Mouse (Mus musculus) heart, embryonic 11.5 days (tissue): ENCODE results near the gene Gm17324. TPM values are rescaled to one million over a fixed set of nuclear protein-coding genes. Genes with fewer than 3 reads are reported as not detected.
A peak's percentile ranks its signal among the peaks of the same experiment; 100 is the strongest.
"Not testable (repeated sequence)": the region's sequence is repeated elsewhere in the genome, so short reads cannot be mapped to it uniquely, and the experiment has no call there.

ENCODE experiments used
- ATAC-seq: fragments of 200-750 bp; cut with Nextera tagmentation; replicated peaks from 2 replicates; pipeline ENCODE4 v1.8.0; 2017; ENCODE audit warnings: moderate library complexity; ENCODE audit not compliant: insufficient number of reproducible peaks, low FRiP score, low TSS enrichment
- H3K27ac ChIP-seq: fragments of 300-500 bp; sonication (generic); 2 replicates; pipeline ENCODE4 v1.5.1; 2014; ENCODE audit warnings: mild to moderate bottlenecking, low read depth, low read length
- H3K27me3 ChIP-seq: fragments of 300-500 bp; sonication (generic); 2 replicates; pipeline ENCODE4 v1.6.1; 2014; ENCODE audit warnings: mild to moderate bottlenecking, low read length, mixed read lengths; ENCODE audit not compliant: control insufficient read depth, insufficient read depth
- H3K36me3 ChIP-seq: fragments of 300-500 bp; sonication (generic); 2 replicates; pipeline ENCODE4 v1.6.1; 2014; ENCODE audit warnings: mild to moderate bottlenecking, low read length, moderate library complexity, mixed read lengths; ENCODE audit not compliant: control insufficient read depth, insufficient read depth
- H3K4me1 ChIP-seq: fragments of 300-500 bp; sonication (generic); 2 replicates; pipeline ENCODE4 v1.6.1; 2014; ENCODE audit warnings: low read length; ENCODE audit not compliant: control insufficient read depth, insufficient read depth
- H3K4me2 ChIP-seq: fragments of 300-500 bp; sonication (generic); 2 replicates; pipeline ENCODE4 v1.6.1; 2014; ENCODE audit warnings: mild to moderate bottlenecking, moderate library complexity
- H3K4me3 ChIP-seq: fragments of 300-500 bp; sonication (generic); 2 replicates; pipeline ENCODE4 v1.5.1; 2014; ENCODE audit warnings: low read depth, low read length
- H3K9ac ChIP-seq: fragments of 300-500 bp; sonication (generic); 2 replicates; pipeline ENCODE4 v1.6.1; 2014; ENCODE audit warnings: mild to moderate bottlenecking, low read depth, low read length, moderate library complexity
- H3K9me3 ChIP-seq: fragments of 300-500 bp; sonication (generic); replicated peaks from 2 replicates; pipeline ENCODE4 v1.6.1; 2016; ENCODE audit warnings: low read length; ENCODE audit not compliant: control insufficient read depth
- WGBS: fragments of 180-500 bp; shearing (Covaris S2); extraction: QIAGEN DNeasy Blood & Tissue Kit; methylation state at CpG from one replicate; pipeline ENCODE4 v1.1.7; 2014; ENCODE audit not compliant: insufficient replicate concordance; 5-methylcytosine and 5-hydroxymethylcytosine counted together
- polyA plus RNA-seq: library from polyadenylated mRNA; unstranded; fragments of >200 nt; fragmentation: Nextera tagmentation; extraction: Ambion mirVana; gene quantifications from 2 replicates; pipeline ENCODE4 v1.2.1, GENCODE M21; 2014

The Gm17324 gene
- polyA plus RNA-seq, 1 experiment from 2014 or later, result 0.46 TPM

DNA sequence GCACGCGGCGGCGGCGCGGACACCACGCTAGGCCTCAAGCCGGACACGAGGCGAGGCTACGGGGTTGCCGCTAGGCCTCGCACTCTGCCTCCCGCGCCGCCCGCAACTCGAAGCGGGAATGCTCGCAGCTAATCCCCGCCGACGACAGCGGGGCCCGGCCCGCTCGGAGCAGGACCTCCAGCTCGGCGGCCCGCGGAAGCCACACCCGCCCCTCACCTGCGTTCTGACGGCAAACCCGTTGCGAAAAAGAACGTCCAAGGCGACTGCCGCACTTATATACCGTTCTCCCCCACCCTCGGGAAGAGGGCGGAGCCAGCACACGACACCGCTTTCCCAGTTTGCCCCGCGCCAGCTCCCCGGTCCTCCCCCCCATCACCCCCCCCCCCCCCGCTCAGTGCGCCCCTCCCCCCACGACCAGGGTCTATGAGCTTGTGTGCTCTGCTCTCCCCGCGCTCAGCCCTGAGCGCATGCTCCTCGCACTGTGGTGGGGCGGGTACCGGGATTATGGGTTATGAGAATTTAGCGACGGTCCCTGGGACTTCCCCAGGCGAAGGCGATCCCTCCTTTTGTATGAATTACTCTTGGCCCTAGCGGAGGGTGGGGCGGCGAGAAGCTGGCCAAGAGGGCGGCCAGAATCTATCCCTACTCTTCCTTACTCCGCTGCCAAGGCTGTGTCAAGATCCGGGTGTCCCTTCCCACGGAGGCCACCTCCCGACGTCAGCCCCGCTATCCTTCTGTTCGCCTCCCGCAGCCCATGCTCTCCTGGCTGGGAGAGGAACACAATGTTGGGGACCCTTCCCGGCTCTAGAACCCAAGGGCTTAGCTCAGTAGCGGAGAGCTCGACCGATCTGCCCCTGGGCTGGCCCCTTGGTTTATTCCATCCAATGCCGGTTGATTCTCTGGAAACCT, 33.1 kb upstream of the Gm17324 start:
- no peaks in the 10 kb centered on the region for H3K27me3 ChIP-seq
- H3K9ac ChIP-seq, result peak overlapping the region; percentile 100
- peak; percentile 97 for ATAC-seq
- no peaks in the 10 kb centered on the region for H3K9me3 ChIP-seq
- peaks cover 23% of the 10 kb centered on the region for H3K36me3 ChIP-seq
- under 1% methylated on average over 73 of the region's 77 CpGs for WGBS
- peaks cover 6% of the 10 kb centered on the region for H3K4me1 ChIP-seq
- H3K4me2 ChIP-seq, result peak overlapping the region; percentile 80
- H3K4me3 ChIP-seq, result peak overlapping the region; percentile 99
- peak overlapping the region; percentile 100 for H3K27ac ChIP-seq

DNA sequence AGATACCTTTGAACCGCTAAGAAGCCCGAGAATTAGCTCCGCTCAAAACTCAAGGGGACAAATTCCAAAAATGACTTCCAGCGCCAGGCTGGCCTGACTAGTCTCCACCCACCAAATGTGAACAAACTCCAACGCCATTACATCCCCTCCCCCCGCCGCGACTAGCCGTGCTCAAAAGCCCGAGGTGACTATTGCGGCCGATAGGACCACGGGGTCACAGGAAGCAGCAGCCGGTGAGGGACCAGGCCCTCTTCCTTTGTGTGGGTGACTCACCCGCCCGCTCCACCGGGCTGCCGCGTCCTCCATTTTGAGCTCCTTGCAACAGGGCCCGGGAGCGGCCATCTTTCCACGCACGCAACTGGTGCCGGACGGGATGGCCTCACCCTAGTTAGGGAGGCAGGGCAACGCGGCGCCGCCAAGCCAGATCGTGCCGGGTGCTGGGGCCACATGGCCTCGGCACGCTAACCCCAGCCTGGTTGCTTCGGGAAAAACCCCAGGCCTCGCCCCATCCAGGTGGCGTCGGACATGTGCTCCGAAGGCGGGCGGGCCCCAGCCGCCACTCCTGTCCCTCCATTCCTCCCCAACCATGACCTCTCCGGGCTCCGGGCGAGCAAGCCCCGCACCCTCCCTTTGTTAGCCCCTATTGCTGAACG, 32.2 kb upstream of the Gm17324 start:
- Histone ChIP-seq H3K4me1 (peaks cover 6% of the 10 kb centered on the region), H3K4me2 (peak overlapping the region; percentile 80), H3K27ac (peak overlapping the region; percentile 100), H3K9ac (peak overlapping the region; percentile 100), H3K9me3 (no peaks in the 10 kb centered on the region), H3K36me3 (peaks cover 28% of the 10 kb centered on the region), H3K4me3 (peak overlapping the region; percentile 99), H3K27me3 (no peaks in the 10 kb centered on the region)
- WGBS, result under 1% methylated on average over 46 of the region's 46 CpGs
- ATAC-seq, result peak; percentile 25

GRCm38 (mm10) chr9:78480227-78480626, 31.6 kb upstream of the Gm17324 start:
- H3K36me3 ChIP-seq, result peaks cover 28% of the 10 kb centered on the region
- H3K27me3 ChIP-seq, ATAC-seq, H3K4me1 ChIP-seq, H3K9me3 ChIP-seq: not testable (repeated sequence)
- WGBS, result 0% methylated on average over 13 of the region's 13 CpGs
- peak overlapping the region; percentile 99 for H3K4me3 ChIP-seq
- H3K9ac ChIP-seq, result peak overlapping the region; percentile 100
- peak overlapping the region; percentile 100 for H3K27ac ChIP-seq
- peak overlapping the region; percentile 80 for H3K4me2 ChIP-seq

DNA sequence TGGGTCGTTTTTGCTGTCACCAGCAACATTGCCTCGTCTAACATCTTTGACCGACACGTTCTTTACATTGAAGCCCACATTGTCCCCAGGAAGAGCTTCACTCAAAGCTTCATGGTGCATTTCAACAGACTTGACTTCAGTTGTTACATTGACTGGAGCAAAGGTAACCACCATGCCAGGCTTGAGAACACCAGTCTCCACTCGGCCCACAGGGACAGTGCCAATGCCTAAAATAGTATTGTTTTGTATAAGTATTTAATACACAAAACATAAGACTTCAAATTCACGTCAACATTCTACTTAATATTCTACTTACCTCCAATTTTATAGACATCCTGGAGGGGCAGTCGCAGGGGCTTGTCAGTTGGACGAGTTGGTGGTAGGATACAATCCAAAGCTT, 30.7 kb upstream of the Gm17324 start:
- 0 out of 2 replicates have a peak overlapping the region, but pooled peaks have one; percentile 29 for H3K27ac ChIP-seq
- not testable (repeated sequence) for H3K4me1 ChIP-seq, H3K27me3 ChIP-seq, ATAC-seq, H3K9me3 ChIP-seq
- H3K4me3 ChIP-seq, result peak overlapping the region; percentile 99
- WGBS, result 32% methylated on average over 8 of the region's 8 CpGs
- H3K36me3 ChIP-seq, result peaks cover 28% of the 10 kb centered on the region
- peak overlapping the region; percentile 80 for H3K4me2 ChIP-seq
- peak overlapping the region; percentile 66; the same call in 1 of the 2 replicates for H3K9ac ChIP-seq

GRCm38 (mm10) chr9:78478009-78478605, 29.5 kb upstream of the Gm17324 start:
- H3K4me3 ChIP-seq, H3K9me3 ChIP-seq, H3K27me3 ChIP-seq, H3K4me1 ChIP-seq, ATAC-seq, H3K9ac ChIP-seq: not testable (repeated sequence)
- Histone ChIP-seq H3K27ac (0 out of 2 replicates have a peak overlapping the region, but pooled peaks have one; percentile 25), H3K36me3 (peaks cover 28% of the 10 kb centered on the region), H3K4me2 (0 out of 2 replicates have a peak overlapping the region, but pooled peaks have one; percentile 6)
- WGBS, result 70% methylated on average over 1 of the region's 1 CpGs

DNA sequence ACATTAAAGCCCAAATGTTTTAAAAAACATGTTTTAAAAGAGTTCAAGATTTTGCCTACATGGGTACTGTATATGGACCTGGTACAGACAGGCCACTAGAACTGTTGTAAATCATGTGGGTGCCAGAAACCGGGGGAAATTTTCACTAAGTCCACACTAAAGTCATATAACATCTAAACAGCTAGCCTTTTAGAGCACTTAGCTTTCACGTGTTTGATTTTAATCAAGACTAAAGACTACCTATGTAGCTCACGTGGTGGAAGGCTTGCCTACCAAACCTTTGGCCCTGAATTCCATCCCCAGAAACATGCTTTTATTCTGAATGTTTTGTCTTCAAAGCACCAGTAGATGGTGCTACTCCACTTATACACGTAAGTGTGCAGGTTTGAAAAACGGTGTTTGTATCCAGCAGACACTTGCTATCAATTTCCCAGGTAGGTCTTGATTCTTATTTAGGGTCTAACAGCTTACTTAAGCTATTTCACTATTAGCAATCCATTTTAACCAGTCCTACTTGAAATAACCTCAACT, 28.5 kb upstream of the Gm17324 start:
- no peak overlapping the region for H3K4me3 ChIP-seq
- H3K27me3 ChIP-seq, result no peaks in the 10 kb centered on the region
- peak overlapping the region; percentile 29; the same call in 1 of the 2 replicates for H3K27ac ChIP-seq
- peaks cover 28% of the 10 kb centered on the region for H3K36me3 ChIP-seq
- no peak overlapping the region for H3K4me2 ChIP-seq
- H3K4me1 ChIP-seq, result no peaks in the 10 kb centered on the region
- ATAC-seq, result no peak
- no peak overlapping the region for H3K9ac ChIP-seq
- WGBS, result 5% methylated on average over 5 of the region's 5 CpGs
- H3K9me3 ChIP-seq, result no peaks in the 10 kb centered on the region

- Histone ChIP-seq H3K36me3 (peaks cover 28% of the 10 kb centered on the region), H3K9ac (no peak overlapping the region), H3K27ac (peak overlapping the region; percentile 29; the same call in 1 of the 2 replicates), H3K4me2 (no peak overlapping the region), H3K27me3 (no peaks in the 10 kb centered on the region), H3K9me3 (no peaks in the 10 kb centered on the region), H3K4me1 (no peaks in the 10 kb centered on the region), H3K4me3 (no peak overlapping the region)
- WGBS, result 3% methylated on average over 1 of the region's 1 CpGs
- ATAC-seq, result no peak
Measured at GRCm38 (mm10) chr9:78476531-78477020, 28.0 kb upstream of the Gm17324 start.

DNA sequence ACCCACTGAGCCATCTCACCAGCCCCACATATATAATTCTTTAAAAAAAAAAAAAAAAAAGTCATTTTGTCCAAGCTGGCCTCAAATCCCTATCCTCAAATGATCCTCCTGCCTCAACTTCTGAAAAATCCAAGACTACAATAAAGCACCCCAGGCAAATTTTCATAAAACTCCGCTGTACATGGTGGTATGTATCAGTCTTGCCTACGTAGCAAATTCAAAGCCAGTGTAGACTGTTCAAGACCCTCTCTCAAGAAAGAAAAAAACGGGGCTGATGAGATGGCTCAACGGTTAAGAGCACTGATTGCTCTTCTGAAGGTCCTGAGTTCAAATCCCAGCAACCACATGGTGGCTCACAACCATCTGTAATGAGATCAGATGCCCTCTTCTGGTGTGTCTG, 27.3 kb upstream of the Gm17324 start:
- no peak overlapping the region for H3K9ac ChIP-seq
- WGBS, result 87% methylated on average over 4 of the region's 4 CpGs
- no peaks in the 10 kb centered on the region for H3K4me1 ChIP-seq
- H3K4me3 ChIP-seq, result no peak overlapping the region
- H3K27me3 ChIP-seq, result no peaks in the 10 kb centered on the region
- peaks cover 29% of the 10 kb centered on the region for H3K36me3 ChIP-seq
- no peaks in the 10 kb centered on the region for H3K9me3 ChIP-seq
- no peak for ATAC-seq
- no peak overlapping the region for H3K4me2 ChIP-seq
- H3K27ac ChIP-seq, result no peak overlapping the region
